Mouse (Mus musculus) midbrain, embryonic 13.5 days (tissue): Measurements from ENCODE around the gene Ppp1r3e. TPM values are rescaled to one million over a fixed set of nuclear protein-coding genes. Genes with fewer than 3 reads are reported as not detected.

ENCODE experiments used
- ATAC-seq: fragments of 200-750 bp; cut with Nextera tagmentation; 2 replicates; pipeline ENCODE4 v1.8.0; 2017; ENCODE audit warnings: mild to moderate bottlenecking, moderate TSS enrichment, moderate library complexity
- H3K27ac ChIP-seq: fragments of 300-500 bp; sonication (generic); 2 replicates; pipeline ENCODE4 v1.5.1; 2015; ENCODE audit warnings: inconsistent platforms, mild to moderate bottlenecking, moderate library complexity
- H3K27me3 ChIP-seq: fragments of 300-500 bp; sonication (generic); 2 replicates; pipeline ENCODE4 v1.6.1; 2015; ENCODE audit warnings: mild to moderate bottlenecking, inconsistent platforms
- H3K36me3 ChIP-seq: fragments of 300-500 bp; sonication (generic); 2 replicates; pipeline ENCODE4 v1.6.1; 2015; ENCODE audit warnings: mild to moderate bottlenecking, inconsistent platforms
- H3K4me1 ChIP-seq: fragments of 300-500 bp; sonication (generic); replicated peaks from 2 replicates; pipeline ENCODE4 v1.6.1; 2015; ENCODE audit warnings: inconsistent platforms
- H3K4me2 ChIP-seq: fragments of 300-500 bp; sonication (generic); replicated peaks from 2 replicates; pipeline ENCODE4 v1.6.1; 2015; ENCODE audit warnings: moderate library complexity, mild to moderate bottlenecking, inconsistent platforms
- H3K4me3 ChIP-seq: fragments of 300-500 bp; sonication (generic); replicated peaks from 2 replicates; pipeline ENCODE4 v1.5.1; 2015; ENCODE audit warnings: mild to moderate bottlenecking, inconsistent platforms
- H3K9ac ChIP-seq: fragments of 300-500 bp; sonication (generic); replicated peaks from 2 replicates; pipeline ENCODE4 v1.6.1; 2015; ENCODE audit warnings: mild to moderate bottlenecking, inconsistent platforms
- H3K9me3 ChIP-seq: fragments of 300-500 bp; sonication (generic); 2 replicates; pipeline ENCODE4 v1.6.1; 2016; ENCODE audit warnings: mild to moderate bottlenecking, inconsistent platforms
- WGBS: fragments of 180-500 bp; shearing (Covaris S2); methylation state at CpG from one replicate; pipeline ENCODE4 v1.1.7; 2015; 5-methylcytosine and 5-hydroxymethylcytosine counted together
- polyA plus RNA-seq: library from polyadenylated mRNA; unstranded; fragments of >200 nt; fragmentation: Nextera tagmentation; extraction: Ambion mirVana; gene quantifications from 2 replicates; pipeline ENCODE4 v1.2.1, GENCODE M21; 2015

Ppp1r3e gene
- polyA plus RNA-seq, 1 experiment from 2014 or later: 0.98 TPM

DNA sequence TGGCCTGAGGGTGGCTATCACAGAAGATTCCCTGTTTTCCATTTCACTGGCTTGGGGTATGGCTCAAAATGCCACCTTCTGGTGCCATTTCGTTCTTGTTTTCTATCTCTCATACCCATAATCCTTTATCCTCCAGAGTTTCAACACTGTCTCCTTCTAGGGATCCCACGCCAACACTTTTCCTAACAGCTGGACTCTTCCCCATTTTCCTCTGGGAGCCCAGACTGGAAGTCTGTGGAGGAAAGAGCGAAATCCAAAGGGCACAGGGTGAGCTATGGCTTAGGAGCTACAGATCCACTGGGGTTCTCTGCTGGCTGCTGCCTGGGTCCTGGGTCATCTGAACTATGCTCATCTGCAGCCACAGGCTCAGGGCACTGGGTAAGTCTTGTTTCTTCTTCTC, 3.2 kb downstream of the Ppp1r3e start:
- WGBS: 91% methylated on average over 3 of the region's 3 CpGs
- H3K9me3 ChIP-seq: no peaks in the 10 kb centered on the region
- H3K9ac ChIP-seq: no peak overlapping the region
- peaks cover 18% of the 10 kb centered on the region for H3K4me1 ChIP-seq
- no peak overlapping the region for H3K4me2 ChIP-seq
- ATAC-seq: no peak
- H3K36me3 ChIP-seq: no peaks in the 10 kb centered on the region; the same call in 1 of the 2 replicates
- H3K4me3 ChIP-seq: no peak overlapping the region
- H3K27me3 ChIP-seq: peaks cover 6% of the 10 kb centered on the region; the same call in 1 of the 2 replicates
- H3K27ac ChIP-seq: no peak overlapping the region

DNA sequence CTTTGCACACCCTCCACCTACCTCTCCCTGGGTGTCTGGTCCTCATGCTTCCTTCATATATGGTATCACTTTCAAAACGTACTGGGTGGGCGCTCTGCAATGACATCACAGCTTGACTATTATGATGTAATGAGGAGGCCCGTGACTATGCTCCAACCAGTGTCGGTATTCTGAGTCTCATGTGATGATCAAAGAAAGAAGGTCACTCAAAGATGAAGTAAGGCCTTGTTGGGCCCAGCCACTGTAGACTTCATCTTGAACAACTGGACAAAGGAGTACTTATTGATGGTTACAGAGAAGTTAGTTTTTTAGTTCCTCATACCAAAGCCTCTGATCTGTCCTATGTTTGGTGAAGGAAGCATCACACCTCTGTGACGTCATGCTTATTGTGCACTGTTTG, 6.5 kb downstream of the Ppp1r3e start, which contains the start of gene Homez:
Gene Homez (minus strand): TSS at position 101 of the 400 bp plus-strand sequence.
- Histone ChIP-seq H3K27ac (no peak within 1 kb of the TSS), H3K9me3 (no peaks in the 10 kb centered on the region), H3K4me2 (no peak within 1 kb of the TSS), H3K4me1 (peaks cover 8% of the 10 kb centered on the region), H3K9ac (no peak within 1 kb of the TSS), H3K4me3 (no peak within 1 kb of the TSS), H3K36me3 (no peaks in the 10 kb centered on the region; the same call in 1 of the 2 replicates), H3K27me3 (no peaks in the 10 kb centered on the region)
- no peak for ATAC-seq
- WGBS: 89% methylated on average over 5 of the region's 5 CpGs

DNA sequence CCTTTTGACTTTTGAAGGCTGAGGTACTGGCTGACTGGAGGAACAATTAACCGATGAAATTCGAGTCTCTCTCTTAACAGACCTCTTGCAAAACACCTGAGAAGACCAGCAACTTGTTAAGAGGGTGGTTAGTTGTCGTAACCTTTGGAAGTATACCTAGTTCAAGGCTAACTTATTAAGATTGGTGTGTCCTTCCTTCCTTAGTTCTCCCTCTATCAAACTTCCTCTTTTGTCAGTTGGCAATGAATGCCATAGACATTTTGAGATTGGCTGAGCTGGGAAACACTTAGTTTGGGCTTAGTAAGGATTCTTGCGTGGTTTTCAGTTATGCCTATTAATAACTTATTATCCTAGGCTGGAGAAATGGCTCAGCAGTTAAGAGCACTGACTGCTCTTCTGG, 9.3 kb downstream of the Ppp1r3e start:
- no peak overlapping the region for H3K4me3 ChIP-seq
- ATAC-seq: no peak
- 90% methylated on average over 4 of the region's 4 CpGs for WGBS

DNA sequence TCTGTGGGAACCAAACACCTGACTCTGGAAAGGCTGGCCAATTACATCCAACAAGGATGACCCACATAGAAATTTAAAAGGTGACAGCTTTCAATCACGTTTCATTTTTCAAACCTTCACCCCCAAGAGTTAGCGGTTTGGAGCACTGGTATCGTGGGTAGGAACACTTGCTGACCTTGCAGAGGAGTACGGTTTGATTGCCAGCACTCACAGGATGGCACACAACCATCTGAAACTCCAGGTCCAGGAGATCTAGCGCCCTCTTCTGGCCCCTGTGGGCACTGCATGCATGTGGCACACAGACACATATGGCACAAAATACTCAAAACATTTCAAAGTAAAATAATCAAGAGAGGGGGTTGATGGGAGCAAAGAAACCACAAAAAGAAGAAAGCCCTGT, 10.4 kb downstream of the Ppp1r3e start:
- Histone ChIP-seq H3K36me3 (no peaks in the 10 kb centered on the region), H3K9ac (no peak overlapping the region), H3K9me3 (no peaks in the 10 kb centered on the region), H3K27ac (no peak overlapping the region), H3K4me1 (peaks cover 11% of the 10 kb centered on the region), H3K4me2 (no peak overlapping the region), H3K4me3 (no peak overlapping the region), H3K27me3 (no peaks in the 10 kb centered on the region)
- ATAC-seq: no peak
- 56% methylated on average over 5 of the region's 5 CpGs for WGBS

More for the DNA sequence above, 9.3 kb downstream of the Ppp1r3e start:
- no peaks in the 10 kb centered on the region for H3K9me3 ChIP-seq
- no peaks in the 10 kb centered on the region for H3K27me3 ChIP-seq
- no peaks in the 10 kb centered on the region for H3K36me3 ChIP-seq
- H3K4me1 ChIP-seq: peaks cover 9% of the 10 kb centered on the region
- no peak overlapping the region for H3K4me2 ChIP-seq
- H3K9ac ChIP-seq: no peak overlapping the region
- no peak overlapping the region for H3K27ac ChIP-seq

DNA sequence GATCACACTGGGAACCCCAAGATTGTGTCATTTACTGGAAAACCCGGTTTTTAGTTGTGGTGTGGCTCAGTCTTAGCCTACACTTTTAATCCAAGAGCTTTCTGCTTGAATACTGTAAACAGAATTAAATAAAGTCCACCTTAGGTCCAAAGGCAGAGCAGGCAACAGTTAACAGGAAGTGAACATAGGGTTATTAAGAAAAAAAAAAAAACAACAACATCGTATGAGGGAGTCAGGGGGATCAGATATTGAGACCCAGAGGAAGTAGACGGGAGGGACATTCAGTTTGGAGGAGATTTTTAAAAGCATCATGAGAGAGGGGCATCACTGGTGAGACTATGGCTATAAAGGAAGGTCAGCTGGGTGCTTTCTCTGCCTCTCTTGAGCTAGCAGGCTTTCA, 11.1 kb downstream of the Ppp1r3e start:
- Histone ChIP-seq H3K4me1 (peaks cover 11% of the 10 kb centered on the region), H3K27ac (no peak overlapping the region), H3K4me2 (no peak overlapping the region), H3K4me3 (no peak overlapping the region), H3K27me3 (no peaks in the 10 kb centered on the region), H3K9ac (no peak overlapping the region), H3K9me3 (no peaks in the 10 kb centered on the region), H3K36me3 (no peaks in the 10 kb centered on the region)
- no peak for ATAC-seq
- WGBS: 73% methylated on average over 3 of the region's 3 CpGs

DNA sequence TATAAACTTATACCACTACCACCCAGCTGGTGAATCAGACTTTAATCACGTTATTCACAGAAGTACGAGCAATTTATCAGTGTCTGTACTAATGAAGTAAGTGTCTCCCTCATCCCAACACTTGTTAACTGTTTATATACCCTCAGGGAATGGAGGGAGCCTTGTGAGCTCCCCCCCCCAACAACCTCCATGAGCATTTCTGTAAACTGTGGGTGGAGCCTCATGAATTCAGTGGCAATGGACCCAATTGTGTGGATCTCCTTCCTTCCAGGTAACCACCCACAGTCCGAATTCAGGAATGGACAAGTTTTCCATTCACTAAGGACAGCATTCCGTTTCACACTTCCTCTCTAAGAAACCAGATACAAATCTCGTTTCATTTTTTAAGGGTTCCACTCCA, 11.7 kb downstream of the Ppp1r3e start:
- no peak overlapping the region for H3K4me3 ChIP-seq
- H3K4me2 ChIP-seq: no peak overlapping the region
- no peak overlapping the region for H3K27ac ChIP-seq
- H3K4me1 ChIP-seq: peaks cover 11% of the 10 kb centered on the region
- no peaks in the 10 kb centered on the region for H3K36me3 ChIP-seq
- H3K9ac ChIP-seq: no peak overlapping the region
- 88% methylated on average over 5 of the region's 5 CpGs for WGBS
- H3K27me3 ChIP-seq: no peaks in the 10 kb centered on the region
- ATAC-seq: no peak
- no peaks in the 10 kb centered on the region for H3K9me3 ChIP-seq

DNA sequence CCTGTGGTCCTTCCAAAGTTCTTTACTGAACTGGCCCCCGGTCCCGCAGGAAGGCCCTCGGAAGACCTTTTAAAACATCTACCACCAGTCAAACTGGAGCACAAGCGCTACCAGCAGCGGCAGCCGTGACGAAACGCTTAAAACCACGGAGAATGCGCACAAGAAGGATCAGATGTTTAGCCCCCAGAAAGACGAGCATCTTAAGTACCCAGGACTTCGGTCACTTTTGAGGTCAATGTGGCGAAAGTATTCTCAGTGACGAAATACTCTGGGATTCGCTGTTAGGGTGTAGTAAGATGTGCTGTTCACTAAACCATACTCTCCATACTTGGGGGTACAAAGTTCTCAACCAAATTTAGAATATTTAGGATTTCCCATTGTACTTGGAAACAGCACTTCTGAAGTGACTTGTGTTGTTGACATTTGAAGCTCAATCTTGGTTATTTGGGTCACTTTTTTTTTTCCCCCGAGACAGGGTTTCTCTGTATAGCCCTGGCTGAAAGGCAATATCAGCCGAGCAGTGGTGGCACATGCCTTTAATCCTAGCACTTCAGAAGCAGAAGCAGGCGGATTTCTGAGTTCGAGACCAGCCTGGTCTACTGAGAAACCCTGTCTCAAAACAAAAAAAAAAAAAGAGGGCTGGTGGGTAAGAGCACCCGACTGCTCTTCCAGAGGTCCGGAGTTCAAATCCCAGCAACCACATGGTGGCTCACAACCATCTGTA, 12.9 kb downstream of the Ppp1r3e start:
- 17% methylated on average over 21 of the region's 21 CpGs for WGBS
- ATAC-seq: peak; percentile 12
- peaks cover 11% of the 10 kb centered on the region for H3K4me1 ChIP-seq

DNA sequence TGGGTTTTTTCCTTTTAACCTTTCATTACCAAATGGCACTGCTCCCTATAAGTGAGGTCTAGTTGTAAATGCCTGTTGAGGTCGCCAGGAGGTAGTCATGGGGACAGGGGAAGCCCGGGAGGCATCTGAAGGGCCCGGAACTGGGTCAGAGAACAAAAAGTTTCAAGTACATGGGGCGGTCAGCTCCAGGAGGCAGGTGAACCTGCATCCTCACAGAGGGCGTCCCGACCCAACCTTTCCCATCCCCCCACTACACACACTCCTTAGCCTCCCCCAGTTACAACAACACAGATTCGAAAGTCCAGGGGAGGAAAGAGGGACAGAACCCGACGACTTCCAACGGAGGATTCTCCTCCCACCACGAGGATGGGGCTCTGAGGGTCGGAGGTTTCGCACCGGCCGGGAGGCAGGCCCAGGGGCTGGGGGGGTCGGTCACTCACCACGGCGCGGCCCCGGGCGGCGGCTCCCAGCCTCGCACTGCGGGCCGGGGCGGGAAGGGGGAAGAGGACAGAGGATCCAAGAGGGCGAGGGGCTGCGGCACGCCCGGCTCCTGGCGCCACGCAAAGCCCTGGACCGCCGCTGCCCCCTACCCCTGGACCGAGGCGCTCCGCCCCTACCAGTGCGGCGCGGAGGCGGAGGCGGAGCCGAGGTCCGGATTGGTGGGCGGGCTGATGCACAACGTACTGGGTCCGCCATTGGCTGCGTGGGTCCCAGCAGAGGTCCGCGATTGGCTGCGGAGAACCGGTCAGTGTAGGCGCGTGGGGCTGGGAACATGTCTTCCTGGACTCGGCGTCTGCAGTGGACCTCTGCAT, 13.6 kb downstream of the Ppp1r3e start:
- Histone ChIP-seq H3K9ac (peak overlapping the region; percentile 79), H3K36me3 (no peaks in the 10 kb centered on the region), H3K27me3 (no peaks in the 10 kb centered on the region), H3K4me2 (peak overlapping the region; percentile 74), H3K9me3 (no peaks in the 10 kb centered on the region), H3K4me3 (peak overlapping the region; percentile 62), H3K4me1 (peaks cover 11% of the 10 kb centered on the region), H3K27ac (peak overlapping the region; percentile 72)
- under 1% methylated on average over 45 of the region's 56 CpGs for WGBS
- peak; percentile 100 for ATAC-seq

More for the DNA sequence above, 12.9 kb downstream of the Ppp1r3e start:
- no peaks in the 10 kb centered on the region for H3K27me3 ChIP-seq
- H3K4me3 ChIP-seq: peak overlapping the region; percentile 62
- peak overlapping the region; percentile 74 for H3K4me2 ChIP-seq
- no peaks in the 10 kb centered on the region for H3K36me3 ChIP-seq
- H3K27ac ChIP-seq: peak overlapping the region; percentile 72
- peak overlapping the region; percentile 69 for H3K9ac ChIP-seq
- H3K9me3 ChIP-seq: no peaks in the 10 kb centered on the region

DNA sequence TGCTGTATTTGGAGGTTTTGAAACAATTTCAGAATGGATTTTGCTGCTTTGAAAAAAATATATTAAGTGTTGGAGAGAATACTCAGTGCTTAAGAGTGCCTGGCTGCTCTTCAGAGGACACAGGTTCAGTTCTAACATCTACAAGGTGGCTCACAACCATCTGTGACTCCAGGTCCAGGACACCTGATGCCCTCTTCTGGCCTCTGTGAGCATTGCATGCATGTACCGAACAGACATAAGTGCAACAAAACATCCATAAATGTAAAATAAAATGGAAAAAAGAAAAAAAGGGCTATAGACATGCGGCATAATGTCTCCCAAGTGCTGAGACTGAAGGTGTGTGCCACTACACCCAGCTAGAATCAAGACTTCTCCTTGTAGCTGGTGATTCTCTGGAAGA, 16.8 kb downstream of the Ppp1r3e start:
- H3K36me3 ChIP-seq: peaks cover 22% of the 10 kb centered on the region
- no peak overlapping the region for H3K27ac ChIP-seq
- WGBS: 39% methylated on average over 2 of the region's 2 CpGs
- H3K9ac ChIP-seq: no peak overlapping the region
- no peak overlapping the region for H3K4me3 ChIP-seq
- ATAC-seq: no peak
- H3K4me1 ChIP-seq: peaks cover 11% of the 10 kb centered on the region
- H3K9me3 ChIP-seq: no peaks in the 10 kb centered on the region
- no peak overlapping the region for H3K4me2 ChIP-seq
- no peaks in the 10 kb centered on the region for H3K27me3 ChIP-seq

DNA sequence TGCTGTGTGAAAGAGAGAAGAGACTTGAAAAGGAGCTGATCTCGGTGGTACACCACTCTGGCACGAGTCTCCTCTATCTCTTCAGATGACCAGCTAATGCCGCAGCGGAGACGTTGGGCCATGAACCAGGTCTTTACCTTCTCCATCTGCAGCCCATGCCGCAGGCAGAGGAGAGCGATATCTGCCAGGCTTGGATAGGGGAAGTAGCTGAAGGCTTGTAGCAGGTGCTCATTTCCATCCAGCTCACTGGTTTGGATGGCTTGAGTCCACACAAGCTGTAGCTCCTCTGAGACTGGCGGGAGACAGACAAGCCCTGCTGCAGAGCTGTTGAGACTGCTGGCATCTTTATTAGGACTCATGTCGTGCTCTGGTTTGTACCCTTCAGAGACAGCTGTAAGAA, 19.5 kb downstream of the Ppp1r3e start:
- H3K9me3 ChIP-seq: no peaks in the 10 kb centered on the region
- H3K27me3 ChIP-seq: no peaks in the 10 kb centered on the region
- no peak overlapping the region for H3K9ac ChIP-seq
- H3K36me3 ChIP-seq: peaks cover 33% of the 10 kb centered on the region
- H3K4me3 ChIP-seq: no peak overlapping the region
- 92% methylated on average over 9 of the region's 9 CpGs for WGBS
- no peak for ATAC-seq
- H3K27ac ChIP-seq: no peak overlapping the region
- peaks cover under 1% of the 10 kb centered on the region; the same call in 1 of the 2 replicates for H3K4me1 ChIP-seq
- no peak overlapping the region for H3K4me2 ChIP-seq

DNA sequence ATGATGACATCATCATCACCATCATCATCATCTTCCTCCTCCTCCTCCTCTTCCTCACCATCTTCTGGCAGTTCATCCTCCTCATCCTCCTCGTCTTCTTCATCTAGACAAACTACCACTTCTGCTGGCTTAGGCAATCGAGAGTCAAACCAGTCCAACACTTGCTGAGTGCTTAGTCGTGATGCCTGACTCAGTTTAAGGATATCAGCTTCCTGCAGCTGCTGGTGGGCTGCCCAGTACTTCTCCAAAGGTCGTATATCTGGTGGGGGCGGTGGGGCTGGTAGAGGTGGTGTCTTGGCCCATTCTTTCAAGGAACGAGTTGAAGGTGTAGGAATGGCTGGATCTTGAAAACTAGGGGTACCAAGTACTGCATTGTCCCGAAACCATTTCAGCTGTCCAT, 20.6 kb downstream of the Ppp1r3e start:
- H3K27me3 ChIP-seq: no peaks in the 10 kb centered on the region
- no peak overlapping the region for H3K27ac ChIP-seq
- WGBS: 92% methylated on average over 7 of the region's 7 CpGs
- no peaks in the 10 kb centered on the region for H3K9me3 ChIP-seq
- no peak overlapping the region for H3K9ac ChIP-seq
- H3K4me1 ChIP-seq: no peaks in the 10 kb centered on the region
- no peak overlapping the region for H3K4me2 ChIP-seq
- peaks cover 33% of the 10 kb centered on the region for H3K36me3 ChIP-seq
- ATAC-seq: no peak
- no peak overlapping the region for H3K4me3 ChIP-seq

DNA sequence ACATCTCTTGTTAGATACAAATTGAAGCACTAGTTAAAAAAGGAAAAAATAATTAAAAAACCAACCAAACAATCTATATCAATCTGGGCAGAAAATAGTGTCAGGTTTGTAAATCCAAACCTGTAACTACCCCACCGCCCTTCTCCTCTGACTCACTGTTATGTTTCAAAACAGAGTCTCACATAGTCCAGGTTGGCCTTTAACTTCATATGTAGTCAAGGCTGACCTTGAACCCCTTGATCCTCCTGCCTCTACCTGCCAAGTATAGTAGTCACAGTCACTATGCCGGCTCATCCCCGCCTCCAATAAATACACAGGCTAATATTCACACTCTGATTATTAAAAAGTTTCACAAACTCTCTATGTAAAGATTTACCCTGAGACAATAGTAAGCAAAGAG, 21.6 kb downstream of the Ppp1r3e start:
- Histone ChIP-seq H3K27me3 (no peaks in the 10 kb centered on the region), H3K9me3 (no peaks in the 10 kb centered on the region), H3K4me1 (no peaks in the 10 kb centered on the region), H3K36me3 (peaks cover 33% of the 10 kb centered on the region), H3K27ac (no peak overlapping the region), H3K4me2 (no peak overlapping the region), H3K9ac (no peak overlapping the region), H3K4me3 (no peak overlapping the region)
- ATAC-seq: no peak
- 98% methylated on average over 3 of the region's 3 CpGs for WGBS
